Mouse (Mus musculus): ENCODE data around the gene Aip.

The Aip gene

DNA sequence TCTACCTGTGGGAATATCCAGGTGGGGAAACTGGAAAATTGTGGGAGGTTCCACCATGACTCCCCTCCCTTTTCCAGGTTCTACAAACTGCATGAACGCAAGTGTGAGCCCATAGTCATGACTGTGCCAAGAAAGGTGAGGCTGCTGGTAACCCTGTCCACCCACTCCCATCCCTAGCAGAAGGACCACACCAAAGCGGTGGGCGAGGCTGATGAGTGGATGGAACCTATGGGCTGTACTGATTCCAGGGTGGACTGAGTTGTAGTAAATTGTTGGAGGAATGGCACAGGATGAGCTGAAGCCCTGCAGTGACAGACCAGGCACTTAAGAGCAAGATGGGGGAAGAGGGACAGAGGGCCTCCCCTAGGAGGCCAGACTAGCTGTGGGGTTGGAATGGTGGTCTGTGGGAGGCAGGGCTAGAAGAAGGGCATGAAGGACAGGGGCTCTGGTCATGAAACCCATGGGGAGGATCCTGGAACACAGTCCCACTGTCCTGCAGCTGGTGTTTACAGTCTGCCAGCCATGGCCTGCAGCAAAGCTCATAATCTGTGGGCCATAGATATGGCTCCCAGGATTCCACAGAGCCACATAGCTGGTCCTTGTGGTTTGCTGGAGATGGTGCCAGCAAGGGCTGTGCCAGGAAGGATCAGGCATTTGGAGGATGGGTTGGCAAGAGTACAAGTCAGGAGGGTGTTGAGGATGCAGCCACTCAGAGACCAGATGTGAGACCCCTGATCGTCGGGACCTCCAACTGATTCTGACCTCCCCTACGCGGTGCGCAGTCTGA lies 27.0 kb upstream of the Aip start:
- no peak for DNase-seq (ENCODE audit: low read depth, low spot score)

DNA sequence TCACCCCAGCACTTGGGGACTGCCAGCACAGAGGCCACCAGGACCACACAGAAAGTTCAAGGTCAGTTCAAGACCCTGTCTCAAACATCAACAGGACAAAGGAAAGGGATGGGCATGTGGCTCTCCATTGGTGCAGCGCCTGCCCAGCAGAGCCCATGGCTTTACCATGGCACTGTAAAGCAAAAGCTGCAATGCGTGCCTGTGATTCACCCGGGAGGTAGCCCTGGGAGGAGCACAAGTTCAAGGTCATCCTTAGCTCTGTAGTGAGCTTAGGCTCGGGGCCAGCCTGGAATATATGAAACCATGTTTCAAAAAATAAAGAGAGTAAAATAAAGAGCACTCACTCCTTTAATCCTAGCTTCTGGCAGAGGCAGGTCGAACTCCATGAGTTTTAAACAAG lies 26.2 kb upstream of the Aip start:
- peak; percentile 23 for DNase-seq (ENCODE audit: low read depth, low spot score)

DNA sequence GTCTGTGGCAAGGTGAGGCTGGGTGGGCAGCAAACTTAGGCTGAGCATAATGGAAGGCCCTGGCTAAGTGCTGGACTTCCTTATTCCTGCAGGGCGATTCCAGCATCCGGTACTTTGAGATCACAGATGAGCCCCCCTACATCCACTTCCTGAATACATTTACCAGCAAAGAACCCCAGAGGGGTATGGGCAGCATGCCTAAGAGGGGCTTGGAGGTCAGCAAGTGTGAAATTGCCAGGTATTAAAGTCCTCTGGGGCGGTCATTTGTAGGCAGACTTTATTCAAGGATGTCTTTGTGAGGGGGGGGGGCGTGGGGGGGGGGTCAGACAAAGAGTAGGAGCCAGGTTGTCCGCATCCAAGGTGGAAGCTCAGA lies 25.8 kb upstream of the Aip start:
- no peak for DNase-seq (ENCODE audit: low read depth, low spot score)

DNA sequence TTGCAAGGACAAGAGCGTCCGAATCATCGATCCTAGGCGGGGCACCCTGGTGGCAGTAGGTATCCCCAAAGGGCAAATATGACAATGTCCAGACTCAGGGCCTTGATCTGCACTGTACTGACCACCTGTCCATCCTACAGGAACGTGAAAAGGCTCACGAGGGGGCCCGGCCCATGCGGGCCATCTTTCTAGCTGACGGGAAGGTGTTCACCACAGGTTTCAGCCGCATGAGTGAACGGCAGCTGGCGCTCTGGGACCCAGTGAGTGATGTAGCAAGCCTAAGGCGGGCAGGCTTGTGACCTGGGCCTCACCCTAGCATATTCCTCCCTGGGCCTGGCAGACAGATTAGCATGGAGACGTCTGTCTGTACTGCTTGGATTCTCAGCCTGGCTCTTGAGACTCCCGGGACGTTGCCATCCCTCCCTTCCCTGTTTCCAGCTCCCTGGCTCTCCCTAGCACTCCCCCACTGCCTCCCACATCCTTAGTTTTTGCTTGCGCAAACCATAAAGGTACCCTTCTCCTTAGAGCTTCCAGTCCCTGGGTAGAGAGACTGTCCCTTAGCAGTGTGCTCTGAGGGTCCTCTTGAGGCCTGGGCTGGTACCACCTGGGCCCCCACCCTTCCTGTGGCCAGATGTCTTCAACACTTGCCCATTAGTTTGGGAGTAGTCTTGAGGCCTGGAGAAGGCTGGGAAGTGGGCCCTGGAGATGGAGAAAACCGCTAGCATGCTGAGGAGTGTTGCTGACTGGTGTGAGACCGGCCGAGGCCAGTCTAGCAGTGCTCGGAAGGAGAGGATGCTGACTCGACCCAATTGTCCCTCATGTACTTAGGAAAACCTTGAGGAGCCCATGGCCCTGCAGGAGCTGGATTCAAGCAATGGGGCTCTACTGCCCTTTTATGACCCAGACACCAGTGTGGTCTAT lies 25.2 kb upstream of the Aip start:
- no peak for DNase-seq (ENCODE audit: low read depth, low spot score)

DNA sequence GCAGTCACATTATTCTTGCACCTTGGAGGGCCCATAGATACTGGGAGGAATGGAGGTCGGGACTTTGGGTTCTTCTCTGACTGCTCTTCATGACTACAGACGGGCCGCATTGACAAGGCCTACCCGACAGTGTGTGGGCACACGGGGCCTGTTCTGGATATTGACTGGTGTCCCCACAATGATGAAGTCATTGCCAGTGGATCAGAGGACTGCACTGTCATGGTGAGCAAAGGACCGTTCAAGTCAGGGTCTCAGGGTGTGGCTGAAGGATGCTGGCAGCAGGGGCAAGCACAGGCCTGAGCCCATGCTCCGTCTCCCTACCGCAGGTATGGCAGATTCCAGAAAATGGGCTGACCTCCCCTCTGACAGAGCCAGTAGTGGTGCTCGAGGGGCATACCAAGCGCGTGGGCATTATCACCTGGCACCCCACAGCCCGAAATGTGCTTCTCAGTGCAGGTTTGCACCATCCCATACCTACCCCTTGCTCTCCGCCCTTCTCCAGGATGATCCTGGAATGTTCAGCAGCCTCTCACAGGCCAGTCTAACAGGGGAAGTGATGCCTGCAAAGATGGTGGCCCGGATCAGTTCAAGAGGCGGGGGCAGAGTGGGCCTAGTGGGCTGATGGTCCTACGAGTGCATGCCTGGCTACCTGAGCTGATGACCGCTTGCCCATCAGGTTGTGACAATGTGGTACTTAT lies 24.3 kb upstream of the Aip start:
- no peak for DNase-seq (ENCODE audit: low read depth, low spot score)

DNA sequence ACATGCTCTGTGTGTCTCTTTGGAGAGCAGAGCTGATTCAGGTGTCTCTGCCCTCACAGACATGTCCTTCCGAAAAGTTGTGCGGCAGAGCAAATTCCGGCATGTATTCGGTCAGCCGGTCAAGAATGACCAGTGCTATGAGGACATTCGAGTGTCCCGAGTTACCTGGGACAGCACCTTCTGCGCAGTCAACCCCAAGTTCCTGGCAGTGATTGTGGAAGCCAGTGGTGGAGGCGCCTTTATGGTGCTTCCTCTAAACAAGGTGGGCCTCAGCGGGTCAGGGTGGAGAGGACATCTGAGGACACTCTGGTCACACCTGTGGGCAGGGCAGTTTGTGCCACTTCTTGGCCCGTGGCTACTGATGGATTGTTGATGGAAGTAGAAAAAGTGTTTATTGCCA lies 23.6 kb upstream of the Aip start:
- DNase-seq (ENCODE audit: low read depth, low spot score), result no peak

DNA sequence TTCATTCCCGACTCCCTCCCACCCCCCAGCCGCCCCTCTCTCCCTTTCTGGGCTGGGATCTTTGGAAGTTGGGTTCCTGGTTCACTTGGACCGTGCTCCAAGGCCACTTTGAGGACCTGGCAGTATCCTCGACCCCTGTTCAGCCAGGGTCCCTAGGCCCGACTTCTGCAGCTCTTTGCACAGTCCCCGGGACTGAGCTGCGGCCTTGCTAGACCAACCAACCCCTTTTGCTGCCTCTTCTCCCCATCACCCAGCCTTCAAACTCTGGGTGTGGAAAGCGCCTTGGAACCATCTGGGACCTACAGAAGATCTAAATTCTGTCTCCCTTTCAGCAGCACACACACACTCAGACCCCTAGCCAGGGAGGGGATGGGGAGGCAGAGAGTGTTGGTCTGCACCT lies 23.2 kb upstream of the Aip start:
- no peak for DNase-seq (ENCODE audit: low read depth, low spot score)

DNA sequence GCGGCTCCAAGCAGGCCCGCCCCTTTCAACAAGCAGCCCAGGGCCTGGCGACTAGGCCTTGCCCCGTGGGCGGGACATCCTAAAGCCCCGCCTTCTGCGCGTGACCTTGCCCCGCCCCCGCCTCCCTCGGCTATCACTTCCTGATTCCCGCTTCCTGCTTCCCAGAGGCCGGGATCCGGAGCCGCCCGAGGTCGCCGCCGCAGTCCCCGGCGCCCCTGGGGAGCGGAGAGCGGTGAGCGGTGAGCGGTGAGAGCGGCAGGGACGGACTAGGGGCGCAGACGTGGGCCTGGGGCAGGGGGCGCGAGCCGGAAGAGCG lies 22.8 kb upstream of the Aip start, which contains the start of gene Coro1b:
Coro1b (plus strand) TSS at position 129 of the 316 bp plus-strand sequence.
- peak; percentile 93 for DNase-seq (ENCODE audit: low read depth, low spot score)

DNA sequence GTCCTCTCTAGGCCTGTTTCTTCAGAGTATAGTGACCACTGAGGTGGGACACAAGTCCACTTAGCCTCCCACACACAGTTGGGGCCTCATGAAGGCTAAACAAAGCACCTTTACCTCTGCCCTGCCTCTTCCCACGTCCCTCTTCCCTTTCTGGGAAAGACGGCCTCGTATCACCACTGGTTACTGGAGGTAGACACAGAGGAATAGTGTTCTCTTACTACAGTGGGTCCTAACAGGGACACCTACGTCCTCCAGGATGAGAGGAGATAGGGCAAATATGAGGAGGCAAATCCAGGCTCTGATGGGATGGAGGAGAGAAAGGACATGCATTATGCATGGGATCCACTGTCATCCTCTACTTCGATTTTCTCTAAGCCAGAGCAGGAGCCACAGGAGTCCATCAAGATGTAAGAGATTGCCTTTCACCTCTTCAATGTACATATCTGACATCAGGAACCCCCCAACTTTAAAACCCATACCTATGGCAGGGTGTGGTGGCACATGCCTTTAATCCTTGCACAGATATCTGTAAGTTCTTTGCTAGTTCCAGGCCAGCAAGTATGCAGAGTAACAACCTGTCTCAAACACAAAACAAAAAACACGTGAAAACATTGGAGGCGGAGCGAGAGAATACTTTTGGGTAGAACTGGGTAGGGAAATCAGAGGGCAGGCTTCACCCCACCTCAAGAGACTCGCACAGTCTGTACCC lies 22.3 kb upstream of the Aip start:
- DNase-seq (ENCODE audit: low read depth, low spot score), result no peak

DNA sequence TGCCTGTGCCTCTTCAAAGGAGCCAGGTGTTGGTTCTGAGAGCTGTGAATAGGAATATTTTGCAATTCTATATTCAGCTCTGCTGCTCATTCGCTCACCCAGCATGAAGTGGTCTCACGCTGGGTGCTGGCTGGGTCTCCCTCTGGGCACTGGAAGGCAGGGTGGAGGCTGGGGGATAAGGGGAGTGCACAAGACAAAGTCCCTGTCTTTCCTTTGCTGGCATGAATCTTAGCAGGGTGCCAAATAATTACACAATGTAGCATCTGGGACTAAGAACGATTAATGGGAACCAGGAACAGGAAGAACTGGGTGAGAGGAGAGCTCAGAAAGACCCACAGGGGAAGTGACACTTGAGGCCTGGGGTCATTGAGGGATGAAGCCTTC lies 21.4 kb upstream of the Aip start:
- DNase-seq (ENCODE audit: low read depth, low spot score), result no peak

DNA sequence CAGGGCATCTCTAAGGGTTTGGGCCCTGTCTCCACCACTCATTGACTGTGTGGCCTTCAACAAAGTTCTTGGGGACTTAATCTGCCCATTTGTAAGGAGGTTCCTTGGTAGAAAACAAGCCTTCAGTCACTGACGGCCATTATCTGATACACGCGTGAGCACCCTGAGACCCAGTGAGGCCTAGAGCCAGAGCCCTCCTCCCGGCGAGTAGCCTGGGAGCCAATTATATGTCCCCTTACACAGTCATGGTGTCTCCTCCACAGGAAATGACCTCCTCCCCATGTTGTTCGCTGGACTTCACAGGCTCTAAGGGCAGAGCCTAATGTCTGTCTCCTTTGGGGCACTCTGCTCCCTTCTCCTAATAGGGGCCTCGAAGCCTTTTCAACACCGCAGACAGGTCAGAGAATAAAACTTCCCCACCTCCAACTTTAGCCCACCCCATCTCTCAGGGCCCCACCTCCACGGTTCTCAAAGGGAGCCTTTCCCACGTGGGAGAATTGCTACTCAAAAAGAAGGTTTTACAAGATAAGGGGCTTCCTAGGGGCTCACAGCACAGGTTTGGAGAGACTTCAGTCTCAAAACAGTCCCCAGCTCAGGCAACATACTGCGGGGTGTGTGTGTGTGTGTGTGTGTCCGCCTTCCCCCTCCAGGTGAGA lies 20.8 kb upstream of the Aip start:
- DNase-seq (ENCODE audit: low read depth, low spot score), result no peak

DNA sequence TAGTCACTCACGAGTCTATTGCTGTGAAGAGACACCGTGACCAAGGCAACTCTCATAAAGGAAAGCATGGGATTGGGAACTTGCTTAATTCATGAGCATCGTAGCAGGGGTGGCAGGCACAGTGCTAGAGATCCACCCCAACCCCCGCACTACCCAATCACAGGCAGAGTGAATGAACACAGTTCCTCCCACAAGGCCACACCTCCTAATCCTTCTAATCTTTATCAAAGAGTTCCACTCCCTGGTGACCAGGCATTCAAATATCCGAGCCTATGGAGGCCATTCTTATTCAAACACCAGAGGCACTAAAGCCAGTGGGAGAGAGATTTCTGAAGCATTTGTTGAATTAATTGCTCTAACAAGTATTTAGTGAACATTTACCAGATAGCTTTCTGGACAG lies 20.3 kb upstream of the Aip start:
- DNase-seq (ENCODE audit: low read depth, low spot score), result peak; percentile 80

DNA sequence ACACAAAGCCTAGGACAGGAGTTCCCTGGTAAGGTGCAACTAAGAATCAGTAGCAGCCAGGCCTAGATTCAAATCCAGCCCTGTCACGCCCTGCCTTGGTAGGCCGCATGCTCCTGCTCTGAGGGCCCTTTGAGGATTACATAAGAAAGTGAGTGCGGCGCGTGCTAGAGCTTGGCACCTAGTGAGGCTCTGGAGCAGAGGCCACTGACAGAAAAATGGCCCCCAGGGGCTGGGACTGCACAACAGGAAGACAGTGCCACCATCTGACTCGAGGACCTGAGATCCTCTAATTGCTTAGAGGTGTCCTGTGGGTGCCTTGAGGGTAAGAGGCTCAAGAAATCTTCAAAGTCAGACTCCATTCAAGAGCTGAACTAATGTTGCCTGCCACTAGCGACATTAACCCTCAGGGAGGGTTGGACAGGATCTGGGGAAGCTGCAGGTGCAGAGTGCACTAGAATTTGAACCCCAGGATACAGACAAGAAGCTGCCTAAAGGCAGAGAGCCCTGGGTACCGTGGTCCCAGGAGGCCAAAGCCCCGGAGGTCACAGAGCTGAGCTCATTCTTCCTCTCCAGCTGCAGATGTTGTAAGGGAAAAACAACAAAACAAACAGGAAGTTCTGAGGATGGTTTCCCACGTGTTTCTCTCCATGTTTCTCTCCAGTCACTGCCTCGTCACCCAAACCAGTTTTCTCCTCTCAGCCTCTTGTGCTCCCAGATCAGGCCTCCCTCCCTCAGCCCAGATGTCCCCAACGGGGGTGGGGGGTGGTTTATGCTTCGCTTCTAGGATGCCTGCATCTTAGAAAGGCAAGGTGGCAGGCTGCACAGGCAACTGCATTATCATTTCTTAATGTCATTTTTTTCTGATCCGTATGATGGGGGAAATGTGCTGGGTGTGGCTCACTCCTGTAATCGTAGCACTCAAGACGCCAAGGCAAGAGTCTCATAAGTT lies 19.2 kb upstream of the Aip start:
- DNase-seq (ENCODE audit: low read depth, low spot score), result no peak

DNA sequence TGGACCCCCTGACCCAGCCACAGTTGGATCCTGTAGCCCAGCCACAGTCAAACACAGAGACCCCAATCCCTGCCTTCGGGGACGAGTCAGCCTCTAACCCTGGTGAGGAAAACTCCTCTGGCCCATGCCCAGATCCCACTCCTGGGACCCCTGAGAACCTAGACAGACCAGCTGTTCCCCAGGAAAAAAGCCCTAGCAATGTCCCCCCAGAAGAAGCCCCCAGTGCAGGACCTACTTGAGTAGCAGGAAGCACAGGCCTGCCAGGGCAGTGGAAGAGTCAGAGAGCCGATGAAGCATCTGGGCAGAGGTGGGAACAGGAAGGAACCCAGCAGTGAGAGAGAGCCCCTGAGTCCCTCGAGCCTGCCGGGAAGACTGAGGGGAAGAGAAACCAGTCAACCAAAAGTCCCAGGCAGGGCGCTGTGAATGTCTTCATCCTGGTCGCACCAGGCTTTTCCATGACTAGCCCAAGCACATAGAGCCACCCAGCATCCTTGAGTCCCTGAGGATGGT lies 18.2 kb upstream of the Aip start, which contains the start of gene Cabp4:
Cabp4 (minus strand) TSS at position 275 of the 510 bp plus-strand sequence.
- no peak for DNase-seq (ENCODE audit: low read depth, low spot score)

DNA sequence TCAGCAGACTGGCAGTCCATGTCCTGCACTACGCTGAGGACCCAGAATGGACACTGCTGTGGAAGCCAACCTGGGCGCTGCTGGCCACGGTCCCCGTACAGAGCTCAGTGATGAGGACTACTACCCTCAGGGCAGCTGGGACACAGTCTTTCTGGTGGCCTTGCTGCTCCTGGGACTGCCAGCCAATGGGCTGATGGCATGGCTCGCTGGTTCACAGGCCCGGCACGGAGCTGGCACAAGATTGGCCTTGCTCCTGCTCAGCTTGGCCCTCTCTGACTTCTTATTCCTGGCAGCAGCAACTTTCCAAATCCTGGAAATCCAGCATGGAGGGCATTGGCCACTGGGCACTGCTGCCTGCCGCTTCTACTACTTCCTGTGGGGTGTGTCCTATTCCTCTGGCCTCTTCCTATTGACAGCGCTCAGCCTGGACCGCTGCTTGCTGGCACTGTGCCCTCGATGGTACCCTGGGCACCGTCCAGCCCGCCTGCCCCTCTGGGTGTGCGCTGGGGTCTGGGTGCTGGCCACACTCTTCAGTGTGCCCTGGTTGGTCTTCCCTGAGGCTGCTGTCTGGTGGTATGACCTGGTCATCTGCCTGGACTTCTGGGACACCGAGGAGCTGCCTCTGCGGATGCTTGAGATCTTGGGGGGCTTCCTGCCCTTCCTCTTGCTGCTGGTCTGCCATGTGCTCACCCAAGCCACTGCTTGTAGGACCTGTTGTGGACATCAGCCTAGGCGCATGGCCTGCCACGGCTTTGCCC lies 16.9 kb upstream of the Aip start:
- no peak for DNase-seq (ENCODE audit: low read depth, low spot score)

DNA sequence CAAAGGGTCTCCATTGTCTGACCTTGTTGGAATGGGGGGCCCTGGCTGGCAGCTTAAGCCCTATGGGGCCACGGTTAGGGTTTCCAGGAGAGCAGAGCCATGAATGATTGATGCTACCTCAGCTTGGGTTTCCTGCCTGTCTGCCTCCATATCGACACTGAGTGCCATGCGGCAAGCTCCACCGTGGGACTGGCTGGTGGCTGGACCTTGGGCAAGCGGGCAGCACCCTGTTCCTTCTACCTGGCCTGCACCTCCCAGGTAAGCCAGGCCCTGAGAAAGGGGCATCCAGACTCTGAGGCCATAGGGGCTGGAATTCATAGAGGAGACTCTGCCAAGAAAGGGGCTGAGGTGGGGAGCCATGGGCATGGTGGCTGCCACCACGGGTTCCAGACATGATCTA lies 14.5 kb upstream of the Aip start:
- no peak for DNase-seq (ENCODE audit: low read depth, low spot score)

DNA sequence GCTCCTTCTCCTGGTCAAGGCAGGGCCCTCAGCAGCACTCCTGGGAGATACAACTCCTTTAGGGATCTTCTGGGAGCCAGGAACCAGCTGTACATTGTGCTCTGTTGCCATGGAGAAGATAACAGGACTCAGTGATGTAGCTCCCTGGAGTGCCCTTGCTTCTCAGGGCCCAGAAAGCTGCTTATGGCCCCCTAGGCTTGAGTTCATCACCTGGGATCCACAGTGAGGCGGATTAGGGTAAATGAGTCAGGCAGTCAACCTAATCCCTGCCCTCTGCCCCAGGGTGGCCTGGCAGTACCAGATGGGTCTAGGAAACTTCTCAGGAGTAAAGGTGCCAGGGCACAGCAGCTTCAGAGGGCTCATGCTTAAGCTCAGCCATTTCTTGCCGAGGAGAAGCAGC lies 13.8 kb upstream of the Aip start, which contains the start of gene Gpr152:
Gpr152 (plus strand) TSS at position 342 of the 400 bp plus-strand sequence.
- peak; percentile 19 for DNase-seq (ENCODE audit: low read depth, low spot score)

DNA sequence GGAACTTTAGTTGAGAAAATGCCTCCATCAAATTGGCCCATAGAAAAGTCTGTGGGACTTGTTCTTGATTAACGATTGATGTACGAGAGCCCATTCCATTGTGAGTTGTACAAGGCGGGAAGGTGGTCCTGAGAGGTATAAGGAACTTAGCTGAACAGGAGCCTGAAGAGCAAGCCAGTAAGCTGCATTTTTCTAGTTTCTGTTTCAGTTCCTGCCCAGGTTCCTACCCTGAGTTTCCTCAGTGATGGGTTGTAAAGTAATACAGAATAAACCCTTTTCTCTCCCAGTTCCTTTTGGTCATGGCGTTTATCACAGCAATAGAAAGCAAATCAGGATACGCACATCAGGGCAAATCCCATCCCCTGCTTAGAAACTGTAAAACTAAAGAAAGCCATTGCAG lies 12.3 kb upstream of the Aip start:
- DNase-seq (ENCODE audit: low read depth, low spot score), result no peak

DNA sequence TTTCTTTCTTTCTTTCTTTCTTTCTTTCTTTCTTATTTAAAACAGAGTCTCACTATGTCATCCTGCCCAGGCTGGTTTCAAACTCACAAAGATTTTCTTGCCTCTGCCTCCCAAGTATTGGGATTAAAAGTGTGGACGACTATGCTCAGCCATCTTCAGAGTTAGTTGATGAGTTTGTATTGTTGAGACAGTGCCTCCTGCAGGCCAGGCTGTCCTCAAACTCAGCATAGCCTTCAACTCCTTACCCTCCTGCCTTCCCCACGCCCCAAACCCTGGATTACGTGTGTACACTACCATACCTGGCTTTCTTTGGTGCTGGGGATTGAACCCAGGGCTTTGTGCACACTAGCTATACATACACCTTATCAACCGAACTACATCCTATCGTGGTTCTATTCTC lies 10.8 kb upstream of the Aip start:
- peak; percentile 60 for DNase-seq (ENCODE audit: low read depth, low spot score)

Data from R1 (cell line).